Mouse (Mus musculus) thymus, adult 2 months (tissue): ENCODE measurements around the gene Ccpg1.

ENCODE experiments used
- CTCF ChIP-seq: fragments of 200-500 bp; IDR thresholded peaks from 2 replicates; pipeline ENCODE4 v1.5.1; 2012; ENCODE audit warnings: mild to moderate bottlenecking, control low read depth, low read length, moderate library complexity, borderline replicate concordance; ENCODE audit not compliant: control insufficient read depth, poor library complexity, insufficient read depth; ENCODE audit errors: extremely low read depth
- POLR2A ChIP-seq: fragments of 200-500 bp; IDR thresholded peaks from 2 replicates; pipeline ENCODE4 v1.6.1; 2012; ENCODE audit warnings: mild to moderate bottlenecking, low read length, control low read depth, moderate library complexity; ENCODE audit not compliant: control insufficient read depth, poor library complexity, insufficient read depth; ENCODE audit errors: extremely low read depth

DNA sequence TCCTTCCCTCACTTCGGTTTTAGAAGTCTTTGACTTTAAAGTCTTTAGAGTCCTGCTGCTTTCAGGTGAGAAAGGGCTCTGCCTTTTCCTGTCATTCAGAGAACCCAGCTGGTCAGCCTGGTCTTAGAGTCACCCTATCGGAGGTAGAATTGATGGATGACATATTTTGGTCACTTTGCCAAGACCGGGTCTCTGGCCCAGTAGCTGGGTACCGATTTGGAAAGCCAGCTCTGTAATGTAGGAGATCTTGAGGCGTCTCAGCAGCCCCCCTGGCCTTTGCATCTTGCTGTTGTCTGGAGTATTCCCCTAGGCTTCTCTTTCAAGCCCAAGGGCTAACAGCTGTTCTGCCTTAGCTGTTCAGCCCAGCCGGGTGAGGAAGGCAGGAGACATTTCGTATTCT lies 60.0 kb downstream of the Ccpg1 start:
- TF ChIP-seq CTCF (no peak), POLR2A (no peak)
